Mouse (Mus musculus): ENCODE data around the gene Six3. TPM values are rescaled to one million over a fixed set of nuclear protein-coding genes. Genes with fewer than 3 reads are reported as not detected.

The Six3 gene
- polyA plus RNA-seq, 1 experiment from 2014 or later, result not detected

DNA sequence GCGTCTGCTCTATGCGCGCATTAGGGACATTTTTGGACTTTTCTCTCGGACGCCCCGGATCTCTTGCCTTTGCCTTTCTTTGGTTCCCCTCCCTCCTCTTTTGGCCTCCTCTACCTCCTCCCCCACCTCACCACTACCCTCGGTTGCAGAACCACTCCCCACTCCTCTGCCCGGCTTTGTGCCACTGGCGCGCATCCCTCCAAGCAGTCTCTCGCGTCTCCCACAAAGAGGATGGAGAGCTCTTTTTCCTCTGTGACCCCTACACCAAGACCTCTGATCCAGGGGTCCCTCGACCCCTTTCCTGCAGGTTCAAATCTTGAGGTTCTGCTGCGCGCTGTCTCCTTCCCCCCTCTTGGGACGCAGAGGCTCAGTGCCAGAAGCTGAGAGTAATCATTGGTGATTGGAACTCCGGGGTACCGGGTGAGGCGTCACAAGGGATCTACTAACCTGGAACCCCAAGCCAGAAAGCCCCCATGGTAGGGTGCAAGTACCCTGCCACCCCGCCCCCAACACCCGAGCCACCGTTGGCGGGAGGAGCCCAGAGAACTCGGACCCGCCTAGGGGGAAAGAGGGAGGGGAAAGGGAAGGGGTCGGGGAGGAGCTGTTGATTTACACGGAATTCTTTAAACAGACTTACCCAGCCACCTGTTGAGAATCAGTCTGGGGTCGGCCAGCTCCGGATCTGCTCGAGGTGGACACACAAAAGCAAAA is 758 bp downstream of the Six3 start:
- no peak overlapping the region for H3K27ac ChIP-seq
- H3K36me3 ChIP-seq, result no peaks in the 10 kb centered on the region
- WGBS (ENCODE audit: insufficient replicate concordance), result 2% methylated on average over 24 of the region's 30 CpGs
- no peaks in the 10 kb centered on the region for H3K4me1 ChIP-seq (replicated peaks)
- no peak overlapping the region for H3K9ac ChIP-seq
- no peak overlapping the region for H3K4me3 ChIP-seq (replicated peaks)
- no peak overlapping the region for H3K4me2 ChIP-seq
- peaks cover 100% of the 10 kb centered on the region for H3K27me3 ChIP-seq
- ATAC-seq (ENCODE audit: low read depth) (no peak), DNase-seq (no peak)
- H3K9me3 ChIP-seq (replicated peaks), result no peaks in the 10 kb centered on the region

DNA sequence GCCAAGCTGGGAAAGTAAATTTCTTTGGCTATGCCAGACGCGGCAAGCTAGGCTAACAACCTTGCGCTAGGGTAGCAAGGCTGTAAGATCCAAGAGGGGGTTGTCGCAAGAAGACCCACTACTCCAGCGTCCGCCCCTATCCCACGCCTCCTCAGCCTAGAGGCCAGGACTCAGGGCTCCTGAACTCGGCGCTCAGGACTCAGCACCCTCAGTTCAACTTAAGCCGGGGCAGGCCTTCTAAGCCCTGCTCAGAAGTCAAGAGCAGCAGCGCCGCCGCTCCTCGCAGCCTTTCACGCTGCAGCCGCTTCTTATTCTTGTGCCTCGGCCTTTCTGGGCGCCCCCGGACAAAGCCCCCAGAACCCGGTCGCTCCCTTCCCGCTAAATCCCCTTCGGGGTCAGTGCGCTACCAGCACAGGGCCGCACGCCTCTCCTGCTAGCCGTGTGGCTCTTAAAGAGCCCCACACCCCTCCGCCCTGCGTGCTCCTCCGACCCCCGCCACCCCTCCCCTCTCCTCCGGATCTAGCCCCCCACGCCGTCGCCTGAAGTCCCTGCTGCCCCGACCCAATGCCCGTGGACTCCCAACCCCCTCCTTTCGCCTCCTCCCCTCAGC is 1.4 kb downstream of the Six3 start:
- DNase-seq (no peak), ATAC-seq (ENCODE audit: low read depth) (no peak)
- Histone ChIP-seq H3K4me1 (replicated peaks) (no peaks in the 10 kb centered on the region), H3K27me3 (peaks cover 100% of the 10 kb centered on the region), H3K4me2 (no peak overlapping the region), H3K9me3 (replicated peaks) (no peaks in the 10 kb centered on the region), H3K9ac (no peak overlapping the region), H3K27ac (no peak overlapping the region), H3K36me3 (no peaks in the 10 kb centered on the region), H3K4me3 (replicated peaks) (no peak overlapping the region)
- 2% methylated on average over 38 of the region's 38 CpGs for WGBS (ENCODE audit: insufficient replicate concordance)

DNA sequence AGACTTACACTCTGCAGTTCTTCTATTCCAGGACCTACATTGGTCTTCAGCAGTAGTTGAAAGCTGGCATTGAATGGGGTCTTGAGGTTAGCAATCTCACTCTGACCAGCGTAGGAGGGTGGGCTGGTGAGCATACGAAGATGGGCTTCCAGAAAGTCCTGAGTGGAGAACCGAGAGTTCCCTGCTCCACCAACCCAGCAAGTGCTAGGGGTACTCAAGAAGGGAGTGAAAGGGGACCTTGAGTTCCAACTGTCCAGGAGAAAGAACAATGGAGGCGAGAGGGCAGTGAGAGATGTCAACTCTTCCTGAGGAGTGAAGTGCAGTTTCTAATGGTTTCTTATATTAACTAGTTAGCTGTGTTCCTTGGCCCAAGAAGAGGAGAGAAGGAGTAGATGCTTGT is 2.2 kb downstream of the Six3 start:
- H3K9me3 ChIP-seq (replicated peaks), result no peaks in the 10 kb centered on the region
- no peak overlapping the region for H3K9ac ChIP-seq
- WGBS (ENCODE audit: insufficient replicate concordance), result 3% methylated on average over 4 of the region's 4 CpGs
- no peaks in the 10 kb centered on the region for H3K4me1 ChIP-seq (replicated peaks)
- peaks cover 100% of the 10 kb centered on the region for H3K27me3 ChIP-seq
- no peak for DNase-seq
- no peak overlapping the region for H3K4me2 ChIP-seq
- no peak overlapping the region for H3K4me3 ChIP-seq (replicated peaks)
- no peaks in the 10 kb centered on the region for H3K36me3 ChIP-seq
- no peak for ATAC-seq (ENCODE audit: low read depth)
- H3K27ac ChIP-seq, result no peak overlapping the region

DNA sequence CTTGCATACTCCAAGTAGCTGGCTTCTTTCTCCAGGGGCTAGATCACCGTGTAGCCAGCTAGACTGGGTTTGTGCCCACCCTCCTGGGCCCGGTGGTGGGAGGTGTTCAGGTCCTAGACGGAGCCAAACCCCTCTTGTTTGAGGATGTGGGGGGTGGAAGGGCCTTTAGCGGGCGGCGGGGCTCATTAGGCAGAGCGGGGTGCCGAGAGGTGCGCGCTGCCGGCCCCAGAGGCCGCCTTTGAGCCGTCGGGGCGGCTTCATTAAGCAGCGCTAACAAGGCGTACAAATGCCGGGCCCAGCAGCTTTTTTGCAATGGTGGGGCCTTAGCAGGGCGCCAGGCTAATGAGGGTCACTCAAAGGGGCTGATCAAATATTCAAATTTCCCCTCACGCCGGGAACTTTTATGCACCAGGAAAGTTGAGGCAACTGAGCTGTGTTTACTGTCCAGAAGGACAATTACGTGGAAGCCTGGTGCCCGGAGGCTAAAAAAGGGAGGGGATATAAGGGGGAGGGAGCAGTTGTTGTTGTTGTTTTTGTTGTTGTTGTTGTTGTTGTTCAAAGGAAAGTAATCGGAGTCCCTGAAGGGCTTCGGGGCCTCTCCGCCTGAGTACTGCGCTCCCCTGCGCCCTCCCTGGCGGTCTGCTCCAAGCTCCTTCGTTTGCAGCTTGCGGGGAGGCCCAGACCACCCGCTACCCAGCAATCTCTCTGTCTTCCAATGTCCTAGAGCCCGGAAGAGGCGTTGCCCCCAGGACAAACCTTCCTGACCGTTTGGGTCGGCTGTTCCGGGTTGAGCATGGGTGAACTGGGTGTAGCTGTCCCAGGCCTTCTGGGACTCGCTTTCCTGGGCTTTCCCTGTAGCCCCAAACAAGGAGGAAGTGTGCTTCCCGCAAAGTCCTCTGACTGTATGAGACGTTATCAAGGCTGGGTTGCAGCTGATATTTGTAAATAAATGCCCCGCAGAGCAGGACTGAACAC is 3.4 kb downstream of the Six3 start:
- Histone ChIP-seq H3K4me1 (replicated peaks) (peaks cover 5% of the 10 kb centered on the region; the same call in 1 of the 2 replicates), H3K4me2 (no peak overlapping the region), H3K4me3 (replicated peaks) (no peak overlapping the region), H3K9me3 (replicated peaks) (no peaks in the 10 kb centered on the region), H3K27me3 (peaks cover 100% of the 10 kb centered on the region), H3K36me3 (no peaks in the 10 kb centered on the region), H3K9ac (no peak overlapping the region), H3K27ac (no peak overlapping the region)
- no peak for ATAC-seq (ENCODE audit: low read depth)
- DNase-seq, result no peak
- 2% methylated on average over 41 of the region's 41 CpGs for WGBS (ENCODE audit: insufficient replicate concordance)

DNA sequence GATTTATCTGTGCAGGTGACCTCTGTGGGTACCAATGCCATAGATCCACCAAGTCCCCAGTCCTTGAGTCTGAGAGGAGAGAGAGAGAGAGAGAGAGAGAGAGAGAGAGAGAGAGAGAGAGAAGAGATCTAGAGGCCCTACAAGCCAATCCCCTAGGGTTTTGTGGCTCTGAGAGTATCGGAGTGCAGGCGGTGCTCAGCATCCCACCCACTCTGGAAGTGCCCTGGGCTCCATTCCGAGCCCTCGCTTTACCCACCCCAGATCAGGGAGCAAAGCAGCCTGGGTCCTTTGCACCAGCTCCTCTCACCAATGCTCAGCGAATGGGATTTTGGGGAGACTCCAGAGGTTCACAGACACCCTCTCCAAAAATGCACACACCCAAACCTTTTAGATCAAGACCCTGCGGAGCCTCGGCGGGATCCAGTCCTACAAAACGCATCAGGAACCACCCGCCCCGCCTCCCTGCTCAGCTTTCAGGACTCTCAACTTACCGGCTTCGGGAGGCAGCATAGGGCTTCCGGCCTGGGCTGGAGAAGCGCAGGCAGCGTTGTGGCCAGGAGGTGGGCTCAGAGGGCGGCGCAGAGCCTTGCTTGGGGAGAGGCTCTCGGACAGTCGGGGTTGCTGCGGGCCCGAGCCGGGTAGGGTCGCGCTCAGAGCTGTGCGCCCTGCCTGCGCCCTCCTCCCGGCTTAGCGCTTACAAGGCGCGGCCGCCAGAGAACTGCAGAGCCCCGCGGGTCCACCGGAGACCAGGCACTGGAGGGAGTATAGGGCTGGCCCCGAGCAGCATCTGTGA is 4.4 kb downstream of the Six3 start:
- H3K4me3 ChIP-seq (replicated peaks), result no peak overlapping the region; the same call in 1 of the 2 replicates
- ATAC-seq (ENCODE audit: low read depth) (no peak), DNase-seq (no peak)
- H3K27ac ChIP-seq, result no peak overlapping the region
- no peaks in the 10 kb centered on the region for H3K36me3 ChIP-seq
- H3K9me3 ChIP-seq (replicated peaks), result no peaks in the 10 kb centered on the region
- H3K4me1 ChIP-seq (replicated peaks), result peaks cover 5% of the 10 kb centered on the region; the same call in 1 of the 2 replicates
- H3K4me2 ChIP-seq, result no peak overlapping the region
- under 1% methylated on average over 28 of the region's 36 CpGs for WGBS (ENCODE audit: insufficient replicate concordance)
- peaks cover 100% of the 10 kb centered on the region for H3K27me3 ChIP-seq
- H3K9ac ChIP-seq, result no peak overlapping the region

DNA sequence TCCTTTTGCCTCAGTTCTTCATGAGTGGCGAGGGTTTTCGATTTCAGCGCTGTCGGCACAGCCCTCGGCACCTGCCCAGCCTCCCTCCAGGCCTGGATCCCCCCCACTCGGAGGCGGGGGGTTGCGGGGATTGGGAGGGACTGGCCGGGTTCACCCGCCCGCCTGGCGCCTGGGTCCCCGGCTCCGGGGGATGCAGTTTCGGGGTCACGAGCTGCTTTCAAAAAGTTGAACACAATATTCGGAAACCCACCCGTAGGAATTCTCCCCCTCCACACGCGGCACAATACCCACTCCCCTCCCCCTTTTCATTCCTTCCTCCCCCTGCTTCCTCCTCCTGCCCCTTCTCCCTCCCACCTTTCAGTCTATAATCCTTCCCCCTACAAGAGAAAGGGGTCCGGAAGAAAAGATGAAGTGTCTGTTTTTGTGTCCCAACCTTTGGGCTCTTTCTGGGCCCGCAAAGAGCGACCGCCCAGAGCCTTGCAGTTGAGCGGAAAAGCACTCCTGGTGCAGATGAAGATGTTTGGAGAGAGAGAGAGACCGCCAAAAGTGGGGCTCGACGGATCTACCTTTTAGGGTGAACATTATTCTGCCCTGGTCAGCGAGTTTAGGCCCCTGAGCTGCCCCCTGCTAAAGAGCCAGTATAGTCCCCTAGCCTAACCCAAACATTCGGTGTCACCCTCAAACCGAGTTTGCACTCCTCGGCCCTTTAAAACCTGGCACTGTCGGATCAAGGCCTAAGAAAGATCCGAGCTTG is 5.1 kb downstream of the Six3 start:
- ATAC-seq (ENCODE audit: low read depth), result no peak
- DNase-seq, result no peak
- H3K4me2 ChIP-seq, result no peak overlapping the region
- H3K36me3 ChIP-seq, result no peaks in the 10 kb centered on the region
- peaks cover 100% of the 10 kb centered on the region for H3K27me3 ChIP-seq
- H3K4me1 ChIP-seq (replicated peaks), result peaks cover 5% of the 10 kb centered on the region; the same call in 1 of the 2 replicates
- WGBS (ENCODE audit: insufficient replicate concordance), result 3% methylated on average over 34 of the region's 34 CpGs
- H3K4me3 ChIP-seq (replicated peaks), result no peak overlapping the region; the same call in 1 of the 2 replicates
- no peaks in the 10 kb centered on the region for H3K9me3 ChIP-seq (replicated peaks)
- no peak overlapping the region for H3K9ac ChIP-seq
- no peak overlapping the region for H3K27ac ChIP-seq

DNA sequence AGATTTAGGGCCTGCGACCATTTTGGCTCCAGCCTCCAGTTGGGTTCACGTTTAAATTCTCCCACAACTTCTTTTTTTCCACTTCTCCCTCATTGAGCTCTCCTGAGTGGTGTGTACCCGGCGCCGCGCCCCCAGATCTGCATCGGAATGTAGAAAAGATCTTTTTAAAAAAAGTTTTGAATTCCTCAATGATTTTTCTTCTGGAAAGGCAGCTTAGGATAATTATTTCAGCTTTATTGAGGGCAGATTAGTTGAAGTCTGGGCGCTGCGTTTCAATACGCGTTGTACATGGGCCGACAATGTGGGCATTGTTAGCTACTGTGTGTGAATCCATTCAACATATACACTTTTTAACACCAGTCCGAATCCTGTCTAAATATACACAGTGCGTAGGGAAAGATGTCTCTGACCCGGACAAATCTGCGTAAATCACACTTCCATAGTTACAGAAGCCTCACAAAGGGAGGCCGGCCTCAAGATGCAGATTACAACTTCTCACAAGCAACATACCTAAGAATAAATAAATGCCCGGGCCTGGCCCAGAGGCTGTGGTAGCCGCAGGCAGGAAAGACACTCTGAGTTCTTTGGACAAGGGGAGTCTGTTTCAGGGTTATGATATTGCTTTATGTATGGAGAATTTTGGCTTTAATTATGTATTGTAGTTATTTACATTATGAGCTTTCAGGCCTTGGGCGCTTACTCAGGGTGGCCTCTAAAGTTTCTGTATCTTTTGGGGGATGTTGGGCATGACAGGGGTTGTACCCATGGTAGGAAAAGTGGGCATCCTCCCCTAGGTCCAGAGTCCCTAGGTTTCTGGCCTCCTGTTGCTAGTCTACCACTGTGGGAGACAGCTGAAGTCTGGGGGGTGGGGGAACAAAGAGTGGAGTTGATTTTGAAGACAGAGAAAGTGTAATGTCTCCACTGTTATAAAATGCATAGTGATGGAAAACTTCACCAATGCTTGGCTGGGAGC is 6.0 kb downstream of the Six3 start:
- ATAC-seq (ENCODE audit: low read depth) (no peak), DNase-seq (no peak)
- Histone ChIP-seq H3K9me3 (replicated peaks) (no peaks in the 10 kb centered on the region), H3K4me3 (replicated peaks) (no peak overlapping the region), H3K36me3 (no peaks in the 10 kb centered on the region), H3K4me2 (no peak overlapping the region), H3K4me1 (replicated peaks) (peaks cover 5% of the 10 kb centered on the region; the same call in 1 of the 2 replicates), H3K27me3 (peaks cover 100% of the 10 kb centered on the region), H3K27ac (no peak overlapping the region), H3K9ac (no peak overlapping the region)
- WGBS (ENCODE audit: insufficient replicate concordance), result 7% methylated on average over 20 of the region's 20 CpGs

DNA sequence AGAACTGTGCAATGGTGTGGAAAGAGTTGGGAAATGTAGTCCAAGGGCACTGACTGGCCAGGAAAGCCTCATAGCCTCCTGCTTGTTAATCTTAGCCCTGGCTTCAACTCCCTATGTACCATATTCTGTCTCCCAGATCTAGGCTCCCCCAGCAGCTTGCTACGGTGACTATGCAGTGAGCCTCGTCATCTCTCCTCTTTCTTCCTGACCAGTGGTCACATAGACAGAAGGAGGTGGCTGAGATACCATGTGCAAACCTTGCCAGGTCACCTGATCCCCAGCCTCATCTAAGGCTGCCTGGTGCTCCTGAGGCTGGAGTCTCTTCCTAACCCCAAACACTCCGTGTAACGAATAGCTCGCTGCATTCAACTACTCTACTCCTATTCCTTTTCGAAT is 6.7 kb downstream of the Six3 start:
- Histone ChIP-seq H3K4me2 (no peak overlapping the region), H3K9me3 (replicated peaks) (no peaks in the 10 kb centered on the region), H3K4me1 (replicated peaks) (peaks cover 5% of the 10 kb centered on the region; the same call in 1 of the 2 replicates), H3K36me3 (no peaks in the 10 kb centered on the region), H3K9ac (no peak overlapping the region), H3K4me3 (replicated peaks) (no peak overlapping the region), H3K27ac (no peak overlapping the region), H3K27me3 (peaks cover 100% of the 10 kb centered on the region)
- ATAC-seq (ENCODE audit: low read depth) (no peak), DNase-seq (no peak)
- 3% methylated on average over 6 of the region's 6 CpGs for WGBS (ENCODE audit: insufficient replicate concordance)

DNA sequence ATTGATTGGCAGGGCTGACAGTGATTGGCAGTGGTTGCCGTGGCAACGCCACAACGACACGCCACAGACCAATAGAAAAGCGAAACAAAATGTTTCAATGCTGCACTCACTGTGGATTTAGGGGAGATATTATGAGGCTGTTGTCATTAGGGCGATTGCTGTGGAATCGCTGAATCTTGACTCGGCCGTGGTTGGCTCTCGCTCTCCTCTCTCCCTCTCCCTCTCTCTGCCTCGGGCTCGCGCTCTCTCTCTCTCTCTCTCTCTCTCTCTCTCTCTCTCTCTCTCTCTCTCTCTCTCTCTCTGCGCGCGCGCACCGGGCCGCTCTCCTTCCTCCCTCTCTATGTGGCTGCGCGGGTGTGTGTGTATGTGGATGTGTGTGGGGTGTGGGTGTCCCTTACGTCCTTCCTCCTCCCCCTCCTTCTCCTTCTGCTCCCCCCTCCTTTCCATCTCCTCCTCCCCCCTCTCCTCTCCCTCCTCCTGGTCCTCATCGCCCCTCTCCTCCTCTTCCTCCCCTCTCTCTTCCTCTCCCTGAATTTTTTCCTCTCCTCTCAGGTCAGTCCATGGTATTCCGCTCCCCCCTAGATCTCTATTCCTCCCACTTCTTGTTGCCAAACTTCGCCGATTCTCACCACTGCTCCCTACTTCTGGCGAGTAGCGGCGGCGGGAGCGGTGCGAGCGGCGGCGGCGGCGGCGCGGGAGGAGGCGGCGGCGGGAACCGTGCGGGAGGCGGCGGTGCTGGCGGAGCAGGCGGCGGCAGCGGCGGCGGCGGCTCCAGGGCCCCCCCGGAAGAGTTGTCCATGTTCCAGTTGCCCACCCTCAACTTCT is 7.5 kb downstream of the Six3 start:
- WGBS (ENCODE audit: insufficient replicate concordance), result 3% methylated on average over 49 of the region's 54 CpGs
- ATAC-seq (ENCODE audit: low read depth), result no peak
- H3K4me1 ChIP-seq (replicated peaks), result peaks cover 5% of the 10 kb centered on the region; the same call in 1 of the 2 replicates
- H3K36me3 ChIP-seq, result no peaks in the 10 kb centered on the region
- DNase-seq, result no peak
- no peak overlapping the region for H3K27ac ChIP-seq
- no peak overlapping the region for H3K9ac ChIP-seq
- H3K27me3 ChIP-seq, result peaks cover 100% of the 10 kb centered on the region
- peak overlapping the region; percentile 21; the same call in 1 of the 2 replicates for H3K4me2 ChIP-seq
- H3K9me3 ChIP-seq (replicated peaks), result no peaks in the 10 kb centered on the region
- H3K4me3 ChIP-seq (replicated peaks), result peak overlapping the region; percentile 14; the same call in 1 of the 2 replicates

Data from liver, embryonic 13.5 days (tissue).